Mouse (Mus musculus): ENCODE results near the gene Hist3h2a. TPM values are rescaled to one million over a fixed set of nuclear protein-coding genes. Genes with fewer than 3 reads are reported as not detected.

Gene Hist3h2a
- polyA plus RNA-seq, 1 experiment from 2014 or later: 20.9 TPM

DNA sequence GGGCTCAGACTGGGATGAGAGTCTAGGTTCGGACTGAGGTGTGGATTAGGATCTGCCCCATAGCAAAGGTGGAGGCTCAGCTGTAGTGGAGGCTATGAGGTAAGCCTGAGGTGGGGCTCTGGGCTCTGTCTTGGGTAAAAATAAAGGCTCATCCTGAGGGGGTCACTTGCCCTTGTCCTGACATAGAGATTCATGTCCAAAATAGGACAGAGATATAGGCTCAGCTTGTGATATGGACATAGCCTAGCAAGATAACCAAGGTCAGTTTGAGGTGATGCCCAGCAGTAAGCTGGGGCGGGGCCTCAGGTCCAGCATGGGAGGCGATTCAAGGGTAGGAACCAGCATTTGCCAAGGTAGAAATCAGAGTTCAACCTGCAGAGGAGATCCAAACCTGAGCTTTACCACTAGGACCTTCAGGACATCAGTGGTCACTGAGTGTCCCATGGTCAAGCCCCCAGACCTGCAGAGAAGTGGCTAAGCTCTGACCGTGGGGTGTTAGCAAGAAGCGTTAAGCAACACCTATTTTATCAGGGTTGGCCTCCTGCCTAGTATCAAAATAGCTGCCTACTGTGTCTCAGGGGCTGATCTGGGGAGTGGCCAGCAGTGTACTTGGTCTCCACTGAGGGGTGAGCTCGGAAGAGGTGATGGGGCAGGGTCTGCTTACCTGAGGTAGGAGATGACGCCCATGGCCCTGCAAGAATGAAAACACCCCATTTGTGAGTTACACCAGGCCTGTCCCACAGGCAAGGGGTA, 48.0 kb downstream of the Hist3h2a start:
- in situ Hi-C loops (cut with MboI; ENCODE audit: low pct_unique_long_range_greater_than_20kb): no loop called here
- H3K27me3 ChIP-seq: peaks cover 24% of the 10 kb centered on the region
- ATAC-seq (no peak), DNase-seq (ENCODE audit: low read depth, low spot score) (no peak)
- no peak for TF ChIP-seq CTCF (IDR thresholded peaks at IDR 0.05)
- ChIA-PET CTCF (no interaction called here), POLR2A (no interaction called here)

Other genes with a start within 250 kb of the Hist3h2a start
- gene Olfr318, start 230.7 kb upstream of the Hist3h2a start, polyA plus RNA-seq (2021): 0.03 TPM
- not detected for gene Olfr317, start 215.5 kb upstream of the Hist3h2a start, polyA plus RNA-seq (2021)
- not detected for gene Olfr316, start 202.0 kb upstream of the Hist3h2a start, polyA plus RNA-seq (2021)
- gene Olfr315, start 181.5 kb upstream of the Hist3h2a start, polyA plus RNA-seq (2021): not detected
- not detected for gene Olfr314, start 171.7 kb upstream of the Hist3h2a start, polyA plus RNA-seq (2021)
- gene Fam183b, start 152.7 kb upstream of the Hist3h2a start, polyA plus RNA-seq (2021): not detected
- not detected for gene Olfr313, start 139.7 kb upstream of the Hist3h2a start, polyA plus RNA-seq (2021)
- gene Olfr312, start 125.4 kb upstream of the Hist3h2a start, polyA plus RNA-seq (2021): not detected
- not detected for gene Olfr311, start 115.4 kb upstream of the Hist3h2a start, polyA plus RNA-seq (2021)
- gene Gm12258, start 107.5 kb upstream of the Hist3h2a start, polyA plus RNA-seq (2021): 6.8 TPM
- 6.4 TPM for gene 2810021J22Rik, start 87.5 kb upstream of the Hist3h2a start, polyA plus RNA-seq (2021)
- gene Zfp39, start 50.5 kb upstream of the Hist3h2a start, polyA plus RNA-seq (2021): 3.1 TPM
- gene Btnl10, start 36.8 kb upstream of the Hist3h2a start, polyA plus RNA-seq (2021): not detected
- 252 TPM for gene Rnf187, start 15.8 kb upstream of the Hist3h2a start, polyA plus RNA-seq (2021)
- 7.1 TPM for gene Hist3h2ba, start 5.8 kb upstream of the Hist3h2a start, polyA plus RNA-seq (2021)
- gene Trim17, start within 50 bp of the Hist3h2a start, polyA plus RNA-seq (2021): 0.26 TPM
- gene Trim11, start 23.4 kb downstream of the Hist3h2a start, polyA plus RNA-seq (2021): 29.2 TPM
- 0.06 TPM for gene Obscn, start 181.7 kb downstream of the Hist3h2a start, polyA plus RNA-seq (2021)
- gene Iba57, start 209.1 kb downstream of the Hist3h2a start, polyA plus RNA-seq (2021): 6.8 TPM
- 0.13 TPM for gene Gjc2, start 228.5 kb downstream of the Hist3h2a start, polyA plus RNA-seq (2021)
- gene Guk1, start 237.5 kb downstream of the Hist3h2a start, polyA plus RNA-seq (2021): 78.7 TPM
- gene Mrpl55, start 247.8 kb downstream of the Hist3h2a start, polyA plus RNA-seq (2021): 48.6 TPM

Data from Patski (cell line).